Mouse (Mus musculus) right cerebral cortex, postnatal 4 days (tissue): ENCODE data around the gene Qrfp.
A peak's percentile ranks its signal among the peaks of the same experiment; 100 is the strongest.

ENCODE experiments used
- DNase-seq: peaks from one replicate; pipeline ENCODE4 v3.0.0-alpha.2; 2022

Qrfp gene

GRCm38 (mm10) chr2:31810444-31810843 is at the start of gene Qrfp:
Qrfp (minus strand) TSS chr2:31810580.
- DNase-seq: no peak

- DNase-seq: no peak
These were observed 48.1 kb upstream of the Qrfp start for GRCm38 (mm10) chr2:31858500-31858899.

- peak; percentile 62 for DNase-seq
These were observed 46.8 kb upstream of the Qrfp start for GRCm38 (mm10) chr2:31857180-31857579.

- DNase-seq: no peak
These were observed 45.6 kb upstream of the Qrfp start for GRCm38 (mm10) chr2:31855991-31856390.

GRCm38 (mm10) chr2:31850141-31850540 is 39.8 kb upstream of the Qrfp start:
- DNase-seq: no peak

GRCm38 (mm10) chr2:31847908-31848307 is 37.5 kb upstream of the Qrfp start:
- DNase-seq: no peak

- no peak for DNase-seq
These were observed 36.6 kb upstream of the Qrfp start for GRCm38 (mm10) chr2:31846692-31847660.

GRCm38 (mm10) chr2:31845896-31846691 is 35.7 kb upstream of the Qrfp start, which contains the start of gene Fibcd1:
Fibcd1 (minus strand) TSS chr2:31846005.
- peak; percentile 53 for DNase-seq

- DNase-seq: no peak
These were observed 35.1 kb upstream of the Qrfp start for GRCm38 (mm10) chr2:31845512-31845895.

GRCm38 (mm10) chr2:31844729-31845136 is 34.4 kb upstream of the Qrfp start:
- no peak for DNase-seq

GRCm38 (mm10) chr2:31838868-31839267 is 28.5 kb upstream of the Qrfp start:
- DNase-seq: no peak

GRCm38 (mm10) chr2:31836985-31837384 is 26.6 kb upstream of the Qrfp start:
- DNase-seq: no peak

- no peak for DNase-seq
These were observed 25.7 kb upstream of the Qrfp start for GRCm38 (mm10) chr2:31836091-31836490.

- DNase-seq: no peak
These were observed 18.0 kb upstream of the Qrfp start for GRCm38 (mm10) chr2:31828311-31828825.

GRCm38 (mm10) chr2:31827877-31828276 is 17.5 kb upstream of the Qrfp start:
- DNase-seq: peak; percentile 94

- DNase-seq: no peak
These were observed 16.0 kb upstream of the Qrfp start for GRCm38 (mm10) chr2:31826094-31827085.

- no peak for DNase-seq
These were observed 15.1 kb upstream of the Qrfp start for GRCm38 (mm10) chr2:31825469-31825911.

GRCm38 (mm10) chr2:31823933-31824730 is 13.8 kb upstream of the Qrfp start:
- DNase-seq: peak; percentile 47

GRCm38 (mm10) chr2:31822524-31823371 is 12.4 kb upstream of the Qrfp start:
- peak; percentile 40 for DNase-seq

GRCm38 (mm10) chr2:31815367-31815766 is 5.0 kb upstream of the Qrfp start:
- peak; percentile 64 for DNase-seq
